24 mouse cellular contexts compared by ENCODE assay signal in genomic region chr3:142151980-142152379, GRCm38 (mm10). TPM values are rescaled to one million over a fixed set of nuclear protein-coding genes. Genes with fewer than 3 reads are reported as not detected.
DNase-seq lines count a peak whose midpoint lies in the region; TF ChIP-seq lines count a peak whose summit lies in the region.
"Had no signal": no experiment of that assay in that cellular context is flagged by ENCODE, and none has a peak within 500 bp of the region (broad histone marks: within the 10 kb centered on the region; RNA-seq: fewer than 3 reads in every experiment).

No protein-coding gene starts in this region.

- H3K4me1 ChIP-seq in CH12.LX (ENCODE audit: control insufficient read depth in 1 of 2, insufficient read depth in 2 of 2), result no peaks in the 10 kb centered on the region
- H3K4me1 ChIP-seq: embryonic facial prominence, embryonic 13.5 days; embryonic facial prominence, embryonic 15.5 days; forebrain, embryonic 10.5 days; forebrain, embryonic 12.5 days had no signal

- H3K79me2 ChIP-seq in CH12.LX (replicated peaks; ENCODE audit: control insufficient read depth, extremely low read depth, insufficient read depth, poor library complexity, severe bottlenecking), result no peaks in the 10 kb centered on the region

- no peak overlapping the region for H3K4me3 ChIP-seq in CH12.LX (replicated peaks in 1 of 3; ENCODE audit: low read depth in 2 of 3, low read length in 2 of 3, poor library complexity in 1 of 3)
- H3K4me3 ChIP-seq: embryonic facial prominence, embryonic 13.5 days; embryonic facial prominence, embryonic 15.5 days; erythroblast, embryonic 14.5 days; forebrain, embryonic 10.5 days; forebrain, embryonic 12.5 days had no signal

- in situ Hi-C loops in CH12.LX (cut with MboI; ENCODE audit: low pct_ligation_motif_present, low pct_unique_long_range_greater_than_20kb, low sequenced_read_pairs), result no loop called here

- TF ChIP-seq POLR2A in CH12.LX (IDR thresholded peaks at IDR 0.05; ENCODE audit: low read depth, low read length), result no peak

- H3K4me2 ChIP-seq in CH12.LX (ENCODE audit: insufficient read depth, low read depth, poor library complexity, severe bottlenecking), result peak overlapping the region; percentile 31; the same call in 1 of the 2 replicates
- H3K4me2 ChIP-seq: embryonic facial prominence, embryonic 13.5 days; embryonic facial prominence, embryonic 15.5 days; forebrain, embryonic 12.5 days had no signal

- H3K9me3 ChIP-seq in CH12.LX (replicated peaks; ENCODE audit: low read length), result no peaks in the 10 kb centered on the region
- H3K9me3 ChIP-seq: embryonic facial prominence, embryonic 13.5 days; embryonic facial prominence, embryonic 15.5 days; forebrain, embryonic 10.5 days; forebrain, embryonic 12.5 days; G1E had no signal

- intact Hi-C loops in heart, postnatal 14 days (cut with DNase I), result no loop called here

- TF ChIP-seq EP300 in CH12.LX (IDR thresholded peaks at IDR 0.05; ENCODE audit: low read length), result no peak

- DNase-seq in heart, adult 11 months, result peak; percentile 15
- DNase-seq in heart, postnatal 14 days, result no peak
- DNase-seq in CH12.LX (ENCODE audit: extremely low read depth), result no peak
- peak; percentile 34 for DNase-seq in brain, adult 2 months (ENCODE audit: low read depth, low spot score)
- DNase-seq in spleen, adult 18-20 months, result no peak
- DNase-seq: adrenal gland, adult 8-10 months; adrenal gland, postnatal 14 days; adrenal gland, postnatal 36 days; cerebellum, adult 11 months; cerebellum, adult 18-20 months; cerebellum, adult 8-10 months; cerebellum, adult 9-11 months; cerebellum, postnatal 14 days; cerebellum, postnatal 36 days; embryo, embryonic 11 days had no signal

- no peak for TF ChIP-seq RAD21 in CH12.LX (IDR thresholded peaks at IDR 0.05; ENCODE audit: low read depth, low read length)

- H3K9ac ChIP-seq in CH12.LX (ENCODE audit: insufficient read depth, low read depth), result no peak overlapping the region
- H3K9ac ChIP-seq: embryonic facial prominence, embryonic 13.5 days; embryonic facial prominence, embryonic 15.5 days; forebrain, embryonic 12.5 days had no signal

- no peak for TF ChIP-seq CTCF in CH12.LX (conservative IDR thresholded peaks at IDR 0.05 in 1 of 2, IDR thresholded peaks at IDR 0.05 in 1 of 2; ENCODE audit: low read depth in 2 of 2, low read length in 2 of 2)

- H3K27ac ChIP-seq in CH12.LX (ENCODE audit: insufficient read depth, low read depth), result no peak overlapping the region
- H3K27ac ChIP-seq: embryonic facial prominence, embryonic 13.5 days; embryonic facial prominence, embryonic 15.5 days; forebrain, embryonic 10.5 days; forebrain, embryonic 12.5 days had no signal

- dilution Hi-C loops in CH12.LX (cut with MboI; ENCODE audit: extremely low pct_ligation_motif_present, extremely low pct_unique_long_range_greater_than_20kb, low sequenced_read_pairs), result no loop called here

- no peaks in the 10 kb centered on the region for H3K36me3 ChIP-seq in CH12.LX (replicated peaks in 1 of 2; ENCODE audit: control insufficient read depth in 1 of 2, insufficient read depth in 1 of 2, low read length in 1 of 2)
- H3K36me3 ChIP-seq: embryonic facial prominence, embryonic 13.5 days; embryonic facial prominence, embryonic 15.5 days; forebrain, embryonic 12.5 days; G1E had no signal

- no peaks in the 10 kb centered on the region for H3K27me3 ChIP-seq in CH12.LX (replicated peaks)
- H3K27me3 ChIP-seq: embryonic facial prominence, embryonic 15.5 days; forebrain, embryonic 12.5 days had no signal

TF ChIP-seq in CH12.LX, 34 proteins besides CTCF, POLR2A, EP300 and RAD21:
- no peak for TF ChIP-seq USF2 (conservative IDR thresholded peaks at IDR 0.05; ENCODE audit: low read depth, low read length)
- TF ChIP-seq CHD1 (IDR thresholded peaks at IDR 0.05; ENCODE audit: low read depth, low read length), result 0 out of 2 replicates have a peak, but pooled peaks have one; percentile 47
TF ChIP-seq in CH12.LX: peak in this region for 1.

RNA-seq across cellular contexts. Expression of gene Bmpr1b, which starts 17.2 kb away (rescaled TPM):
- total RNA-seq in heart, postnatal 14 days (2021), result under 1 TPM; 0.32 to 0.36 TPM
- total RNA-seq in CH12.LX (2012; rRNA removed) (0.04 TPM in 1 of 2 replicates, not detected in the other), CH12.LX (2014; rRNA removed) (0.04 and 0.05 TPM in 2 replicates)
- polyA plus RNA-seq in CH12.LX (2012; ENCODE audit: insufficient read length, low read depth), result 0.05 TPM in 1 of 2 replicates, not detected in the other
- total RNA-seq: common myeloid progenitor, adult 5-6 weeks had no signal
- polyA plus RNA-seq: activated CD4-positive, CD25-positive, alpha-beta regulatory T cell, adult 4 months; erythroblast, embryonic 14.5 days; G1E; Patski had no signal

Comparison
In these comparisons a context has a peak if more than half of its experiments do, and no peak if none do; other contexts are left out.
1. DNase-seq: peak in heart, adult 11 months (single experiment) and brain, adult 2 months (single experiment); none in heart, postnatal 14 days (0 of 2), CH12.LX (single experiment) and spleen, adult 18-20 months (0 of 2).